Mouse (Mus musculus): ENCODE results near the gene Cpa5. TPM values are rescaled to one million over a fixed set of nuclear protein-coding genes. Genes with fewer than 3 reads are reported as not detected.
A peak's percentile ranks its signal among the peaks of the same experiment; 100 is the strongest.

Cpa5 gene
- polyA plus RNA-seq, 1 experiment from 2014 or later = not detected

- Histone ChIP-seq H3K9ac (peak overlapping the region; percentile 24; the same call in 1 of the 2 replicates), H3K4me1 (ENCODE audit: insufficient read depth) (peaks cover 27% of the 10 kb centered on the region), H3K27me3 (ENCODE audit: insufficient read depth, low read length) (no peaks in the 10 kb centered on the region), H3K4me3 (ENCODE audit: low read depth, low read length) (no peak overlapping the region), H3K36me3 (ENCODE audit: insufficient read depth) (no peaks in the 10 kb centered on the region), H3K9me3 (ENCODE audit: low read depth, low read length) (no peaks in the 10 kb centered on the region), H3K27ac (ENCODE audit: low read depth) (no peak overlapping the region; the same call in 1 of the 2 replicates), H3K4me2 (no peak overlapping the region)
- ATAC-seq (ENCODE audit: insufficient read depth) (0 out of 2 replicates have a peak, but pooled peaks have one; percentile 35), DNase-seq (no peak)
- no peak for TF ChIP-seq CTCF (IDR thresholded peaks at IDR 0.05; ENCODE audit: low read depth)
- 12% methylated on average over 8 of the region's 8 CpGs for WGBS
Measured at GRCm38 (mm10) chr6:30616491-30616941, 5.7 kb downstream of the Cpa5 start.

- DNase-seq (no peak), ATAC-seq (ENCODE audit: insufficient read depth) (0 out of 2 replicates have a peak, but pooled peaks have one; percentile 2)
- no peaks in the 10 kb centered on the region for H3K27me3 ChIP-seq (ENCODE audit: insufficient read depth, low read length)
- H3K9ac ChIP-seq = peak overlapping the region; percentile 24
- no peaks in the 10 kb centered on the region for H3K9me3 ChIP-seq (ENCODE audit: low read depth, low read length)
- peak overlapping the region; percentile 44 for H3K4me2 ChIP-seq
- H3K4me1 ChIP-seq (ENCODE audit: insufficient read depth) = peaks cover 27% of the 10 kb centered on the region
- H3K36me3 ChIP-seq (ENCODE audit: insufficient read depth) = no peaks in the 10 kb centered on the region
- TF ChIP-seq CTCF (IDR thresholded peaks at IDR 0.05; ENCODE audit: low read depth) = no peak
- WGBS = 14% methylated on average over 13 of the region's 13 CpGs
- H3K4me3 ChIP-seq (ENCODE audit: low read depth, low read length) = 0 out of 2 replicates have a peak overlapping the region, but pooled peaks have one; percentile 3
- peak overlapping the region; percentile 33; the same call in 1 of the 2 replicates for H3K27ac ChIP-seq (ENCODE audit: low read depth)
Measured at GRCm38 (mm10) chr6:30617020-30617958, 6.5 kb downstream of the Cpa5 start.

- Histone ChIP-seq H3K27me3 (ENCODE audit: insufficient read depth, low read length) (no peaks in the 10 kb centered on the region), H3K9ac (0 out of 2 replicates have a peak overlapping the region, but pooled peaks have one; percentile 27), H3K4me1 (ENCODE audit: insufficient read depth) (peaks cover 27% of the 10 kb centered on the region), H3K27ac (ENCODE audit: low read depth) (0 out of 2 replicates have a peak overlapping the region, but pooled peaks have one; percentile 25), H3K36me3 (ENCODE audit: insufficient read depth) (no peaks in the 10 kb centered on the region), H3K9me3 (ENCODE audit: low read depth, low read length) (no peaks in the 10 kb centered on the region), H3K4me3 (ENCODE audit: low read depth, low read length) (0 out of 2 replicates have a peak overlapping the region, but pooled peaks have one; percentile 3), H3K4me2 (peak overlapping the region; percentile 44)
- ATAC-seq (ENCODE audit: insufficient read depth) (peak; percentile 41), DNase-seq (peak; percentile 53)
- peak; percentile 40; the same call in 1 of the 2 replicates for TF ChIP-seq CTCF (IDR thresholded peaks at IDR 0.05; ENCODE audit: low read depth)
- 13% methylated on average over 18 of the region's 18 CpGs for WGBS
Measured at GRCm38 (mm10) chr6:30617959-30618590, 7.3 kb downstream of the Cpa5 start.

GRCm38 (mm10) chr6:30618735-30619134 lies 7.9 kb downstream of the Cpa5 start:
- no peak overlapping the region for H3K4me3 ChIP-seq (ENCODE audit: low read depth, low read length)
- no peaks in the 10 kb centered on the region for H3K9me3 ChIP-seq (ENCODE audit: low read depth, low read length)
- no peak overlapping the region for H3K4me2 ChIP-seq
- H3K4me1 ChIP-seq (ENCODE audit: insufficient read depth) = peaks cover 27% of the 10 kb centered on the region
- WGBS = 42% methylated on average over 6 of the region's 6 CpGs
- H3K9ac ChIP-seq = no peak overlapping the region
- H3K27me3 ChIP-seq (ENCODE audit: insufficient read depth, low read length) = no peaks in the 10 kb centered on the region
- DNase-seq = no peak
- no peaks in the 10 kb centered on the region for H3K36me3 ChIP-seq (ENCODE audit: insufficient read depth)
- TF ChIP-seq CTCF (IDR thresholded peaks at IDR 0.05; ENCODE audit: low read depth) = no peak
- H3K27ac ChIP-seq (ENCODE audit: low read depth) = peak overlapping the region; percentile 33; the same call in 1 of the 2 replicates
- ATAC-seq (ENCODE audit: insufficient read depth) = no peak

GRCm38 (mm10) chr6:30619606-30620005 lies 8.8 kb downstream of the Cpa5 start:
- Histone ChIP-seq H3K27ac (ENCODE audit: low read depth) (no peak overlapping the region), H3K9ac (no peak overlapping the region), H3K4me2 (no peak overlapping the region), H3K36me3 (ENCODE audit: insufficient read depth) (no peaks in the 10 kb centered on the region), H3K4me3 (ENCODE audit: low read depth, low read length) (no peak overlapping the region), H3K27me3 (ENCODE audit: insufficient read depth, low read length) (no peaks in the 10 kb centered on the region), H3K9me3 (ENCODE audit: low read depth, low read length) (no peaks in the 10 kb centered on the region), H3K4me1 (ENCODE audit: insufficient read depth) (peaks cover 27% of the 10 kb centered on the region)
- DNase-seq (no peak), ATAC-seq (ENCODE audit: insufficient read depth) (no peak)
- TF ChIP-seq CTCF (IDR thresholded peaks at IDR 0.05; ENCODE audit: low read depth) = no peak
- 82% methylated on average over 5 of the region's 5 CpGs for WGBS

- DNase-seq = no peak
- no peak overlapping the region for H3K9ac ChIP-seq
- no peaks in the 10 kb centered on the region for H3K9me3 ChIP-seq (ENCODE audit: low read depth, low read length)
- H3K4me3 ChIP-seq (ENCODE audit: low read depth, low read length) = no peak overlapping the region
- TF ChIP-seq CTCF (IDR thresholded peaks at IDR 0.05; ENCODE audit: low read depth) = no peak
- no peaks in the 10 kb centered on the region for H3K36me3 ChIP-seq (ENCODE audit: insufficient read depth)
- H3K27me3 ChIP-seq (ENCODE audit: insufficient read depth, low read length) = no peaks in the 10 kb centered on the region
- 70% methylated on average over 4 of the region's 4 CpGs for WGBS
- H3K4me1 ChIP-seq (ENCODE audit: insufficient read depth) = peaks cover 27% of the 10 kb centered on the region
- peak overlapping the region; percentile 87; the same call in 1 of the 2 replicates for H3K27ac ChIP-seq (ENCODE audit: low read depth)
- H3K4me2 ChIP-seq = no peak overlapping the region
- no peak for ATAC-seq (ENCODE audit: insufficient read depth)
Measured at GRCm38 (mm10) chr6:30620591-30620990, 9.8 kb downstream of the Cpa5 start.
